Mouse (Mus musculus) testis, adult 2 months (tissue): ENCODE data around the gene Rps19bp1. TPM values are rescaled to one million over a fixed set of nuclear protein-coding genes. Genes with fewer than 3 reads are reported as not detected.

Source experiments
- H3K27ac ChIP-seq: fragments of 200-500 bp; 2 replicates; pipeline ENCODE4 v1.5.1; 2012; ENCODE audit warnings: low read depth, low read length; ENCODE audit not compliant: control insufficient read depth, insufficient read depth
- H3K27me3 ChIP-seq: fragments of 200-500 bp; 2 replicates; pipeline ENCODE4 v1.6.1; 2012; ENCODE audit warnings: mild to moderate bottlenecking, low read length, moderate library complexity; ENCODE audit not compliant: control insufficient read depth, insufficient read depth
- H3K36me3 ChIP-seq: fragments of 200-500 bp; 2 replicates; pipeline ENCODE4 v1.6.1; 2012; ENCODE audit warnings: mild to moderate bottlenecking, low read length; ENCODE audit not compliant: control insufficient read depth, insufficient read depth
- H3K4me1 ChIP-seq: fragments of 200-500 bp; 2 replicates; pipeline ENCODE4 v1.6.1; 2012; ENCODE audit warnings: low read length; ENCODE audit not compliant: control insufficient read depth, insufficient read depth
- H3K4me3 ChIP-seq: fragments of 200-500 bp; 2 replicates; pipeline ENCODE4 v1.5.1; 2012; ENCODE audit warnings: low read depth, mild to moderate bottlenecking, low read length, moderate library complexity, mixed read lengths; ENCODE audit not compliant: control insufficient read depth
- CTCF ChIP-seq: fragments of 200-500 bp; IDR thresholded peaks from 2 replicates; pipeline ENCODE4 v1.5.1; 2012; ENCODE audit warnings: low read depth, mild to moderate bottlenecking, inconsistent platforms, low read length, moderate library complexity; ENCODE audit not compliant: control insufficient read depth, insufficient read depth, insufficient replicate concordance
- POLR2A ChIP-seq: fragments of 200-500 bp; IDR thresholded peaks from 2 replicates; pipeline ENCODE4 v1.6.1; 2012; ENCODE audit warnings: low read depth, mild to moderate bottlenecking, inconsistent platforms, low read length, moderate library complexity; ENCODE audit not compliant: control insufficient read depth
- polyA plus RNA-seq: library from polyadenylated mRNA; depleted of rRNA; stranded (reverse); fragments of >200 nt; gene quantifications from 2 replicates; pipeline ENCODE4 v1.2.3, GENCODE M21; 2012; rRNA removed

Rps19bp1 gene
- polyA plus RNA-seq, 1 experiment = 13.6 TPM

GRCm38 (mm10) chr15:80216480-80216820 lies 47.7 kb downstream of the Rps19bp1 start:
- H3K27me3 ChIP-seq = no peaks in the 10 kb centered on the region
- no peak overlapping the region for H3K4me3 ChIP-seq
- H3K27ac ChIP-seq = no peak overlapping the region
- peaks cover 11% of the 10 kb centered on the region for H3K4me1 ChIP-seq
- TF ChIP-seq CTCF (no peak), POLR2A (no peak)
- no peaks in the 10 kb centered on the region for H3K36me3 ChIP-seq

- H3K27ac ChIP-seq = no peak overlapping the region
- H3K4me1 ChIP-seq = peaks cover 17% of the 10 kb centered on the region
Measured at GRCm38 (mm10) chr15:80215716-80216479, 48.2 kb downstream of the Rps19bp1 start.

DNA sequence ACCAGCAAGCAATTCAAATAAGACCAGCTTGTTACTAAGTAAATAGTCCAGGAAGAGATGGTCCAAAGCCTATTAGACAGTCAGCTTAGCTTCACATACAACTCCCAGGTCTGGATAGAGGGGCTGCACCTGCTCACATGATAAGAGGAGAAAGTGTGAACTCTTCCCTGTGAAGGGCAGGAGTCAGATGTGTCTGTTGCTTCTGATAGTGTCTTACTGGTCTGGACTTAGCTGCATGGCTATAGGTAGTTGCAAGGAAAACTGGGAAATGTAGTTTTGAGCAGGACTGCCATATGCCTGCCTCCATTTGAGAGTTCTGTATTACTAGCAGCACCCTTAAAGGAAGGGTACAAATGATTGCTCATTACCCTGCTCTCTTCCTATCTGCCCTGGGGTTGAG lies 50.4 kb downstream of the Rps19bp1 start:
- no peaks in the 10 kb centered on the region for H3K27me3 ChIP-seq
- TF ChIP-seq CTCF (no peak), POLR2A (no peak)
- H3K27ac ChIP-seq = no peak overlapping the region
- H3K4me3 ChIP-seq = no peak overlapping the region
- H3K36me3 ChIP-seq = no peaks in the 10 kb centered on the region
- H3K4me1 ChIP-seq = peaks cover 11% of the 10 kb centered on the region

More at GRCm38 (mm10) chr15:80215716-80216479, 48.2 kb downstream of the Rps19bp1 start:
- Histone ChIP-seq H3K27me3 (no peaks in the 10 kb centered on the region), H3K4me3 (no peak overlapping the region), H3K36me3 (no peaks in the 10 kb centered on the region)
- TF ChIP-seq CTCF = no peak
- no peak for TF ChIP-seq POLR2A

Other genes starting within 250 kb of the Rps19bp1 start
- gene Pdgfb, start 249.3 kb downstream of the Rps19bp1 start, polyA plus RNA-seq = 1.6 and 1.9 TPM in 2 replicates
- gene Syngr1, start 173.0 kb downstream of the Rps19bp1 start, polyA plus RNA-seq = 7.9 and 8.5 TPM in 2 replicates
- gene Rpl3, start 172.4 kb downstream of the Rps19bp1 start, polyA plus RNA-seq = 122 and 154 TPM in 2 replicates
- 4.0 and 4.7 TPM in 2 replicates for gene Tab1, start 131.2 kb downstream of the Rps19bp1 start, polyA plus RNA-seq
- 0.38 and 0.95 TPM in 2 replicates for gene Mgat3, start 90.6 kb downstream of the Rps19bp1 start, polyA plus RNA-seq
- 38.4 and 43.6 TPM in 2 replicates for gene Mief1, start 30.3 kb downstream of the Rps19bp1 start, polyA plus RNA-seq
- not detected in 2 replicates for gene AC140267.1, start 28.5 kb downstream of the Rps19bp1 start, polyA plus RNA-seq
- 46.0 and 46.7 TPM in 2 replicates for gene Atf4, start 9.1 kb downstream of the Rps19bp1 start, polyA plus RNA-seq
- 1.1 and 1.2 TPM in 2 replicates for gene Cacna1i, start 22.9 kb upstream of the Rps19bp1 start, polyA plus RNA-seq